20 mouse cellular contexts compared by ENCODE assay signal in genomic region chr10:7186992-7187391, GRCm38 (mm10). TPM values are rescaled to one million over a fixed set of nuclear protein-coding genes. Genes with fewer than 3 reads are reported as not detected.
A peak's percentile ranks its signal among the peaks of the same experiment; 100 is the strongest.
DNase-seq lines count a peak whose midpoint lies in the region; ATAC-seq and TF ChIP-seq lines count a peak whose summit lies in the region.
"Had no signal": no experiment of that assay in that cellular context is flagged by ENCODE, and none has a peak within 500 bp of the region (broad histone marks: within the 10 kb centered on the region; RNA-seq: fewer than 3 reads in every experiment).

No protein-coding gene starts in this region.

- no peaks in the 10 kb centered on the region for H3K36me3 ChIP-seq in midbrain, embryonic 11.5 days (ENCODE audit: control insufficient read depth, insufficient read depth, low read length)
- no peaks in the 10 kb centered on the region for H3K36me3 ChIP-seq in midbrain, postnatal 0 days (ENCODE audit: insufficient read depth, low read length)
- H3K36me3 ChIP-seq: embryonic facial prominence, embryonic 12.5 days; forebrain, embryonic 15.5 days; G1E; heart, embryonic 13.5 days; hindbrain, embryonic 13.5 days had no signal

- H3K9me3 ChIP-seq in midbrain, embryonic 11.5 days (ENCODE audit: control insufficient read depth, low read length): no peaks in the 10 kb centered on the region
- no peaks in the 10 kb centered on the region for H3K9me3 ChIP-seq in midbrain, postnatal 0 days (ENCODE audit: low read length)
- H3K9me3 ChIP-seq: embryonic facial prominence, embryonic 12.5 days; forebrain, embryonic 15.5 days; G1E; heart, embryonic 13.5 days; hindbrain, embryonic 13.5 days had no signal

- H3K9ac ChIP-seq in midbrain, embryonic 11.5 days (ENCODE audit: low read length): no peak overlapping the region
- H3K9ac ChIP-seq in midbrain, postnatal 0 days (replicated peaks; ENCODE audit: low read length, poor library complexity, severe bottlenecking): no peak overlapping the region
- H3K9ac ChIP-seq: embryonic facial prominence, embryonic 12.5 days; forebrain, embryonic 15.5 days; heart, embryonic 13.5 days; hindbrain, embryonic 13.5 days had no signal

- H3K4me2 ChIP-seq in midbrain, embryonic 11.5 days: no peak overlapping the region
- H3K4me2 ChIP-seq in midbrain, postnatal 0 days (ENCODE audit: low read depth, low read length, poor library complexity, severe bottlenecking): no peak overlapping the region
- H3K4me2 ChIP-seq: embryonic facial prominence, embryonic 12.5 days; forebrain, embryonic 15.5 days; heart, embryonic 13.5 days; hindbrain, embryonic 13.5 days had no signal

- DNase-seq in cerebellum, adult 11-12 months: peak; percentile 63
- DNase-seq in cerebellum, postnatal 36 days: no peak
- peak; percentile 68 for DNase-seq in cerebellum, adult 9-11 months
- DNase-seq in cerebellum, postnatal 4 days (ENCODE audit: low spot score in 2 of 2): no peak
- DNase-seq in midbrain, embryonic 11.5 days (ENCODE audit: low spot score, missing footprints): peak; percentile 10
- no peak for DNase-seq in midbrain, postnatal 0 days (ENCODE audit: low spot score)
- DNase-seq in urinary bladder, adult 2 months (ENCODE audit: low spot score): no peak
- DNase-seq: adrenal gland, postnatal 10 days; B cell, adult 2 months; embryo, embryonic 11 days; gastrocnemius, postnatal 36 days; heart, adult 11 months; heart, postnatal 10 days had no signal

- ATAC-seq in midbrain, embryonic 11.5 days (ENCODE audit: low FRiP score): no peak
- no peak for ATAC-seq in midbrain, postnatal 0 days (ENCODE audit: low FRiP score)
- ATAC-seq: CD4-positive, CD25-positive, alpha-beta regulatory T cell, adult 4 months; forebrain, embryonic 15.5 days; hindbrain, postnatal 0 days had no signal

- peaks cover 3% of the 10 kb centered on the region; the same call in 1 of the 2 replicates for H3K4me1 ChIP-seq in midbrain, embryonic 11.5 days (ENCODE audit: control insufficient read depth, insufficient read depth, low read length)
- no peaks in the 10 kb centered on the region for H3K4me1 ChIP-seq in midbrain, postnatal 0 days (ENCODE audit: insufficient read depth, low read length)
- H3K4me1 ChIP-seq: forebrain, embryonic 15.5 days had no signal

- WGBS in midbrain, embryonic 11.5 days: 97% methylated on average over 5 of the region's 5 CpGs
- WGBS in midbrain, postnatal 0 days: 93% methylated on average over 5 of the region's 5 CpGs

- no peaks in the 10 kb centered on the region for H3K27me3 ChIP-seq in midbrain, embryonic 11.5 days (ENCODE audit: control insufficient read depth, insufficient read depth, low read length)
- H3K27me3 ChIP-seq in midbrain, postnatal 0 days (ENCODE audit: insufficient read depth, low read length): no peaks in the 10 kb centered on the region
- H3K27me3 ChIP-seq: embryonic facial prominence, embryonic 12.5 days; forebrain, embryonic 15.5 days; heart, embryonic 13.5 days; hindbrain, embryonic 13.5 days had no signal

- no peak overlapping the region for H3K4me3 ChIP-seq in midbrain, embryonic 11.5 days (ENCODE audit: low read depth, low read length)
- H3K4me3 ChIP-seq in midbrain, postnatal 0 days (ENCODE audit: low read depth, low read length): no peak overlapping the region
- H3K4me3 ChIP-seq: embryonic facial prominence, embryonic 12.5 days; forebrain, embryonic 15.5 days; heart, embryonic 13.5 days; hindbrain, embryonic 13.5 days had no signal

- TF ChIP-seq CTCF in midbrain, postnatal 0 days (IDR thresholded peaks at IDR 0.05): no peak

- H3K27ac ChIP-seq in midbrain, embryonic 11.5 days (ENCODE audit: low read depth, low read length): no peak overlapping the region
- H3K27ac ChIP-seq in midbrain, postnatal 0 days (ENCODE audit: low read depth, low read length): no peak overlapping the region
- H3K27ac ChIP-seq: embryonic facial prominence, embryonic 12.5 days; forebrain, embryonic 15.5 days; heart, embryonic 13.5 days; hindbrain, embryonic 13.5 days; hindbrain, postnatal 0 days had no signal

RNA-seq across cellular contexts. Expression of gene Cnksr3, which starts 25.0 kb away (rescaled TPM):
- polyA plus RNA-seq in midbrain, embryonic 11.5 days (2014; fragmentation: Nextera tagmentation; extraction: Ambion mirVana): 6.7 and 7.4 TPM in 2 replicates
- 2.8 and 4.1 TPM in 2 replicates for total RNA-seq in midbrain, postnatal 0 days (2014; rRNA removed)
- 1.3 and 1.8 TPM in 2 replicates for polyA plus RNA-seq in midbrain, postnatal 0 days (2015; fragmentation: Nextera tagmentation; extraction: Ambion mirVana)
- polyA plus RNA-seq in urinary bladder, adult 2 months (2012; rRNA removed): 25.0 and 26.8 TPM in 2 replicates
- total RNA-seq: G1E had no signal
- polyA plus RNA-seq: G1E had no signal

Comparison
In these comparisons a context has a peak if more than half of its experiments do, and no peak if none do; other contexts are left out.
1. DNase-seq: peak in cerebellum, adult 11-12 months (single experiment), cerebellum, adult 9-11 months (single experiment) and midbrain, embryonic 11.5 days (single experiment); none in cerebellum, postnatal 36 days (0 of 2), cerebellum, postnatal 4 days (0 of 2), midbrain, postnatal 0 days (single experiment) and urinary bladder, adult 2 months (single experiment).